Mouse (Mus musculus): Measurements from ENCODE around the gene Jazf1.

The Jazf1 gene

DNA sequence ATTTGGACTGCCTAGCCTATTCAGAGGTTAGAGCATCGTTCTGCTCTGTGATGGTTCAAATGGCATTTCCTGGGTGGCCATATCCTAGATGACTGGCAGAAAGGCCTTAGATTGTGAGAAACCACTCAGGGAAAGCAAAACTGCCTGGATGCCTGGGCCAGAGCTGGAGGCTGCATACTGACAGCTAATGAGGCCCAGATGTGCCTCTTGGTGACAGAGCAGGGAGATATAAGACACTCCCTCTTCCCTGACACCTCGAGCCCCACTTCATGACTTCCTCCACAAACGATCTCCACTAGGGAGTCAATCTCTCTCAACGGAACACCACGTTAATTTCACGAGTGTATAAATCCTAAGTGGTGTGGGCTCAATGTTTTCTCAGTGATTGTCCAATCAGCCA is 207.7 kb downstream of the Jazf1 start:
- DNase-seq (ENCODE audit: low read depth in 1 of 2, low spot score in 2 of 2), result no peak

DNA sequence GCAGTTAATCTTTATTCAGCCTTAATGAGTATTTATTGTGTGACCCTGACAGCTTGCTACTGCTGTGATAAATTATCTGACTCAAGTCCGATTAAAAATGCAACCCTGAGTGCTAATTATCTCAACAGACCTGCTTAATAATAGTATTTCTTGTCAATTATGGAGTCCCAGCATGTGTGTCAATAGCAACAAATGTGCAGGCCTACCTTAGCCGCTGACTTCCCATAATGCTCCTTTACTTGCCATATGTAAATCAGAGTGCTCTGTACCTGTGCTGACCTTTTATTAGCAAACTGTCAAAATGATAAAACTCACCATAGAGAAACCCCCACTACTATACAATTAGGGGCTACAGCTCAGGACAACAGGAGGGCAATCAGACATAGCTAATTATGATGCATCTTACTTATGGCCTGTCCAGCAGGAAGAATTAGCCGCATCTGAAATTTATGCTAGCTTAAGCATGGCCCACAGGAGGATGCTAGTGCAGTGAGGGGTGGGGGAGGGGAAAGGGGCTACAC is 209.5 kb downstream of the Jazf1 start:
- no peak for DNase-seq (ENCODE audit: low read depth in 1 of 2, low spot score in 2 of 2)

- no peak for DNase-seq (ENCODE audit: low read depth in 1 of 2, low spot score in 2 of 2)
Measured at GRCm38 (mm10) chr6:52852404-52853107, 215.9 kb downstream of the Jazf1 start.

GRCm38 (mm10) chr6:52851975-52852374 is 216.5 kb downstream of the Jazf1 start:
- DNase-seq (ENCODE audit: low read depth in 1 of 2, low spot score in 2 of 2), result no peak

DNA sequence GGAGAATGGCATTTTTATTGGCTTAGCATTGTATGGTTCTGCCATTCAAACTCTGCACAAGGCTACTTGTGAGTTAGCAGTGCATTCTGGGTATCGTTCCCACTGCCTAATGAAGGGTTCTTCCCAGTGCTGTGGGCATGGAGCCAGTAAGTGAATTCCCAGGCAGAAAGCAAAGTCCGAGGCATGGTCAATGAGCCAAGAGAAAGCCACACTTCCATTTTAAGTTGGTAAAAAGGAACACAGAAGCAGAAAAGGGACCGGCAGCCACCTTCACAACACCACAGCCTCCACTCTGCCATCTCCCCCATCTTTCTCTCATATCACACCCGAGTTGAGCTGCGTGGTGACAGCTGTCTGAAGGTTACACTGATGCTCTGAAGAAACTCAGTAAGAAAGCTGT is 217.4 kb downstream of the Jazf1 start:
- DNase-seq (ENCODE audit: low read depth in 1 of 2, low spot score in 2 of 2), result no peak

DNA sequence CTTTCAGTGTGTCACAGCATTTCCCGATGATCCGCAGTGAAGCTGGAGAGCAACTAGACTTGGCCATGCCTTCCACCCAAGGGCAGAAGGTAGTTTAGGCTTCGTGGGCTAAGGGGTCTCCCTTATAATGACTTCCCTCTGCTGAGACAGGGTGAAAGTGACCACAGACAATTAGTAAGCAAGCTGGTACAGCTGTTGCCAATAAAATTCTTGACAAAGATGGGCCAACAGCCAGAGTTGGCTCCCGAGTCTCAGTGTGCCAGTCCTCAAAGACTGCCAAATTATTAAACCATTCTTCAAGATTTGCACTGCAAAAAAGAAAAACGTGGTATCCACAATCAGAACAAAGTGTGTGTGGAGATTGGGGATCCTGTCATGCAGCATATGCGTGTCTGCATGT is 220.2 kb downstream of the Jazf1 start:
- no peak for DNase-seq (ENCODE audit: low read depth in 1 of 2, low spot score in 2 of 2)

GRCm38 (mm10) chr6:52846314-52846713 is 222.1 kb downstream of the Jazf1 start:
- no peak for DNase-seq (ENCODE audit: low read depth in 1 of 2, low spot score in 2 of 2)

DNA sequence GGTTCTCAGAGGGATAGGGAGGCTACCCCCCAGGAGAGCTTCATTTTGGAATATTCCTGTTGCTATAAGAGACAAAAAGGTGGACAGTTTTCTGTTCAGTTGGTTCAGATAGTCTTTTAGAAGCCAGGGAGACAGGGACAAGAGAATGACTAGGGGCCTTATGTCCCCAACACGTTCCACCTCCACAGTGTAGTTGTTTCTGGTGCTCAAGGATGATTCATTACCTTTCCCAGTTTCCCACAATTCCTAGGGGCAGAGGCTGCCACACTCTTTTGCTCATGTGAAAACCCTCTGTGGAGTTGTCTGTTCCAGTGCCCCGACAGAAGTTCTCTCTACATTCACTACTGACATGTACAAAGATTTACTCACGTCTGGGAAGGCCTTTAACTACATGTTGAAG is 223.7 kb downstream of the Jazf1 start:
- DNase-seq (ENCODE audit: low read depth in 1 of 2, low spot score in 2 of 2), result no peak

GRCm38 (mm10) chr6:52843027-52843426 is 225.4 kb downstream of the Jazf1 start:
- DNase-seq (ENCODE audit: low read depth in 1 of 2, low spot score in 2 of 2), result no peak

DNA sequence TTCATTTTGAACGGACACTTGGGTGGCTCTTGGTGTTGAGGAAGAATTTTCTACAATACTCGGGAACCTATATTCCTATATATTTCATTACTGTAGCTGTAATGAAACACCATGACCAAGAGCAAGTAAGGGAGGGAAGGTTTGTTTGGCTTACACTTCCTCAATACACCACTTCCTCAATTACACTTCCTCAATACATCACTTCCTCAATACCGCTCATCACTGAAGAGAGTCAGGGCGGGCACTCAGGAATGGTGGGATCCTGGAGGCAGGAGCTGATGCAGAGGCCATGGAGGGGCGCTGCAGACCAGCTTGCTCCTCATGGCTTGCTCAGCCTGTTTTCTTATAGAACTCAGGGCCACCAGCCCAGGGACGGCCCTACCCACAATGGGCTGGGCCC is 225.8 kb downstream of the Jazf1 start:
- DNase-seq (ENCODE audit: low read depth in 1 of 2, low spot score in 2 of 2), result peak in 1 of 2 experiments; percentile 23

DNA sequence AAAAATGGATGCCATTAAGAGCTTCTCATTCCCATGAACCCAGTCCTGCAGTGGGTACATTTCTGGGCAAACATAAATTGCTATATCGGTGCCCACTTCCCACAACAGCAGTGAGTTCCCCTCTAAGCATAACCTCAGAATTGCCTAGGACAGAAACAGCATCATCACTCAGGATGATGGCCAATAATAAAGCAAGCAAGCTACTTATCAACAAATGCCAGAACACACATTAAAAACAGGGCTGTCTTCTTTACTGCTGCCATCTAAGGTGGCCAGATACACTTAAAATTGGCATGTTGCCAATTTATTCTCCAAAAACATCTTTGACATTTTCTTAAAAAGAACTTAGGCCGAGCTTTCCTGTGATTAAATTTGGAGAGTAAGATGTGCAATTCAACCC is 226.8 kb downstream of the Jazf1 start:
- no peak for DNase-seq (ENCODE audit: low read depth in 1 of 2, low spot score in 2 of 2)

- no peak for DNase-seq (ENCODE audit: low read depth in 1 of 2, low spot score in 2 of 2)
Measured at GRCm38 (mm10) chr6:52840589-52841044, 227.8 kb downstream of the Jazf1 start.

DNA sequence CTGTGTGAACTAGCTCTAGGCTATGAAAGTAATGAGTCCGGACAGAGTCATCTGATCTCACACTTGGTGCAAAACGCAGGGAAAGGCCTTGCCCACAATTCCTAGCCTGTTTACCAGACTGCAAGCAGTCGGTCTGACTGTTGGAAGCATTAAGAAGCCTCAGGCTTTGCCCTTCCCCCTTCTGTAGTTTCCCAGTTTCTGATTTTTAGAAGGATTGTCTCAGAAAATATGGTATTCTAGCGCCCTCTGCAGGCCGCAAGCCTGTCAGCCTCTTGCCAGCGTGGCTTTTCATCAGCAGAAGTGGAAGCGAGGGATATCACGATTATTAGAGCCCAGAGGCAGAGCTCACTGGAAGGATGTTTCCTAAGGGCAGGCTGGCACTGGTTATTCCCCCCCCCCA is 229.7 kb downstream of the Jazf1 start:
- peak in 1 of 2 experiments; percentile 46 for DNase-seq (ENCODE audit: low read depth in 1 of 2, low spot score in 2 of 2)

- DNase-seq (ENCODE audit: low read depth in 1 of 2, low spot score in 2 of 2), result no peak
Measured at GRCm38 (mm10) chr6:52837792-52838191, 230.6 kb downstream of the Jazf1 start.

DNA sequence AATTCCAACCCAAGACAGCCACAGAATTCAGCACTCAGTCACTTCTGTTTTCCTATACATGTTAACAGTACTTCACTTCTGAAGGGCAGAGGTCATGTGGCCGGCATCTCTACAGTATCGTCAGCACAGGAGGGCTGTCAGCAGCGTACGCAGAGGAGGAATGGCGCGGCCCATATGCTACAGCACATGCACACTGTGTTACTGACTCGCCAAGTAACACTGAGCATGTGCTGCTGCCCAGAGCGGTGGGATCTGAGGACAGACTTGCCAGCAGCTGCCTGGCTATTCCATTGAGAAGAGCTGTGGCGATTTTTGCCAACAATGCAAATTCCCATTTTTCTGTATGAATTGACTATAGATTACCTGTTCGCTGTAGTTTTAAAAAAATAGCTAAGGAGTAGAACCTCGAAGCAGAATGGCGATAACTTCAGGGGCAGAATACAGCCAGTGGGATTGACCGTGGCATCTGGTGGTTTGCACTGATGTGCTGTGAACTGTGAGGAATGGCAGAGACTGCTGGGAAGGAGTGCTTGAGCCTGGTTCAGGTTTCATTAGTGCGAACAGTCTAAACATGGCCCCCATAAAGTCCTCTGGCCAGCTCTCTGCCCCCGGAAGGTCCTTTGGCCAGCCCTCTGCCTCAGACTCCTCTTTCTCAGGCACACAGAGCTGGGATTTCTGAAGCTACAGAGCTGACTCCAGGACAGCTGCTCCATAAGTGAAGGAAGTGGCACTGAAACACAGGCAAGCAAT is 232.1 kb downstream of the Jazf1 start:
- no peak for DNase-seq (ENCODE audit: low read depth in 1 of 2, low spot score in 2 of 2)

GRCm38 (mm10) chr6:52827752-52828277 is 240.6 kb downstream of the Jazf1 start:
- no peak for DNase-seq (ENCODE audit: low read depth in 1 of 2, low spot score in 2 of 2)

- DNase-seq (ENCODE audit: low read depth in 1 of 2, low spot score in 2 of 2), result peak in 1 of 2 experiments; percentile 20
Measured at GRCm38 (mm10) chr6:52825535-52825934, 242.9 kb downstream of the Jazf1 start.

DNA sequence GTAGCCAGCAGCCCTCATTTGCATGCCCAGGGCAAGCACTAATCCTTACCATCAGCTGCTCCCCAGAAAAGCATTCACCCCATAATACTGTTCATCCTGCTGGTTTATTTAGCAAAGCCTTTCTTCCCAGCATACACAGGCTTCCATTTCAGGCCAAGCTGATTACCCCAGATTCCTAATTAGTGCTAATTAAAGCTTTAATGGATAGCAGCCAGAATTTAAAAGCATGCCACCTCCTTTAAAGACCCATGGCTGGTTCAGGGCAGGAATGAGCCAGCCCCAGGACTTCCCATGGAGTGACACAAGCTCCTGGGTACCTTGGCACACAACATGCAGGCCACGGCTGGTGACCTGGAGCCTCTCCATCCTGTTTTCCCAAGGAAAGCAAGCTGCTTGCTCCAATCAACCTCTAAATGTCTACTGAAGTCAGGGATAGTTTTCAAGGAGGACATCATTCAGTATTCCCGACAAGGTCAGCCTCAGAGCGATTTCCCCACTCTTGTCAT is 243.4 kb downstream of the Jazf1 start:
- no peak for DNase-seq (ENCODE audit: low read depth in 1 of 2, low spot score in 2 of 2)

- no peak for DNase-seq (ENCODE audit: low read depth in 1 of 2, low spot score in 2 of 2)
Measured at GRCm38 (mm10) chr6:52823064-52823463, 245.4 kb downstream of the Jazf1 start.

GRCm38 (mm10) chr6:52822625-52823024 is 245.8 kb downstream of the Jazf1 start:
- DNase-seq (ENCODE audit: low read depth in 1 of 2, low spot score in 2 of 2), result no peak

- no peak for DNase-seq (ENCODE audit: low read depth in 1 of 2, low spot score in 2 of 2)
Measured at GRCm38 (mm10) chr6:52819353-52819752, 249.1 kb downstream of the Jazf1 start.

GRCm38 (mm10) chr6:52818041-52818440 is 250.4 kb downstream of the Jazf1 start:
- no peak for DNase-seq (ENCODE audit: low read depth in 1 of 2, low spot score in 2 of 2)

Measured in monocyte, adult 2 months (primary cell).